Mouse (Mus musculus) midbrain, embryonic 11.5 days (tissue): ENCODE results near the gene Fcho1. TPM values are rescaled to one million over a fixed set of nuclear protein-coding genes. Genes with fewer than 3 reads are reported as not detected.

ENCODE experiments used
- ATAC-seq: fragments of 200-750 bp; cut with Nextera tagmentation; 2 replicates; pipeline ENCODE4 v1.8.0; 2017; ENCODE audit warnings: moderate TSS enrichment, moderate library complexity; ENCODE audit not compliant: low FRiP score
- DNase-seq: peaks from one replicate; pipeline ENCODE4 v3.0.0; 2015; ENCODE audit warnings: low spot score; ENCODE audit errors: missing footprints
- H3K27ac ChIP-seq: fragments of 300-500 bp; sonication (generic); 2 replicates; pipeline ENCODE4 v1.5.1; 2014; ENCODE audit warnings: low read depth, low read length
- H3K27me3 ChIP-seq: fragments of 300-500 bp; sonication (generic); 2 replicates; pipeline ENCODE4 v1.6.1; 2014; ENCODE audit warnings: mild to moderate bottlenecking, low read length, moderate library complexity, mixed read lengths; ENCODE audit not compliant: control insufficient read depth, insufficient read depth
- H3K36me3 ChIP-seq: fragments of 300-500 bp; sonication (generic); 2 replicates; pipeline ENCODE4 v1.6.1; 2014; ENCODE audit warnings: mild to moderate bottlenecking, low read length, moderate library complexity, mixed read lengths; ENCODE audit not compliant: control insufficient read depth, insufficient read depth
- H3K4me1 ChIP-seq: fragments of 300-500 bp; sonication (generic); 2 replicates; pipeline ENCODE4 v1.6.1; 2014; ENCODE audit warnings: low read length; ENCODE audit not compliant: control insufficient read depth, insufficient read depth
- H3K4me2 ChIP-seq: fragments of 300-500 bp; sonication (generic); 2 replicates; pipeline ENCODE4 v1.6.1; 2014; ENCODE audit warnings: mild to moderate bottlenecking, moderate library complexity
- H3K4me3 ChIP-seq: fragments of 300-500 bp; sonication (generic); 2 replicates; pipeline ENCODE4 v1.5.1; 2014; ENCODE audit warnings: low read depth, low read length
- H3K9ac ChIP-seq: fragments of 300-500 bp; sonication (generic); 2 replicates; pipeline ENCODE4 v1.6.1; 2014; ENCODE audit warnings: low read length
- H3K9me3 ChIP-seq: fragments of 300-500 bp; sonication (generic); 2 replicates; pipeline ENCODE4 v1.6.1; 2016; ENCODE audit warnings: low read length; ENCODE audit not compliant: control insufficient read depth
- WGBS: fragments of 180-500 bp; shearing (Covaris S2); extraction: QIAGEN DNeasy Blood & Tissue Kit; methylation state at CpG from one replicate; pipeline ENCODE4 v1.1.7; 2014; 5-methylcytosine and 5-hydroxymethylcytosine counted together
- polyA plus RNA-seq: library from polyadenylated mRNA; unstranded; fragments of >200 nt; fragmentation: Nextera tagmentation; extraction: Ambion mirVana; gene quantifications from 2 replicates; pipeline ENCODE4 v1.2.1, GENCODE M21; 2014

Fcho1 gene
- polyA plus RNA-seq, 1 experiment from 2014 or later = 15.3 TPM

- Histone ChIP-seq H3K27ac (no peak overlapping the region), H3K9ac (no peak overlapping the region), H3K27me3 (peaks cover 3% of the 10 kb centered on the region; the same call in 1 of the 2 replicates), H3K36me3 (no peaks in the 10 kb centered on the region), H3K4me1 (peaks cover 39% of the 10 kb centered on the region), H3K4me2 (no peak overlapping the region), H3K9me3 (no peaks in the 10 kb centered on the region), H3K4me3 (no peak overlapping the region)
- WGBS = 74% methylated on average over 14 of the region's 14 CpGs
- ATAC-seq (no peak), DNase-seq (no peak)
These were observed 2.4 kb downstream of the Fcho1 start for GRCm38 (mm10) chr8:71723047-71723551.

GRCm38 (mm10) chr8:71719928-71720457 is 5.5 kb downstream of the Fcho1 start:
- Histone ChIP-seq H3K9me3 (no peaks in the 10 kb centered on the region), H3K9ac (no peak overlapping the region), H3K36me3 (no peaks in the 10 kb centered on the region), H3K27me3 (no peaks in the 10 kb centered on the region), H3K4me2 (peak overlapping the region; percentile 15; the same call in 1 of the 2 replicates), H3K4me3 (no peak overlapping the region), H3K4me1 (peaks cover 36% of the 10 kb centered on the region), H3K27ac (peak overlapping the region; percentile 52; the same call in 1 of the 2 replicates)
- DNase-seq (peak; percentile 99), ATAC-seq (peak; percentile 85)
- 19% methylated on average over 7 of the region's 7 CpGs for WGBS

- ATAC-seq (no peak), DNase-seq (no peak)
- no peak overlapping the region for H3K4me2 ChIP-seq
- no peaks in the 10 kb centered on the region for H3K9me3 ChIP-seq
- H3K4me1 ChIP-seq = peaks cover 33% of the 10 kb centered on the region
- 63% methylated on average over 4 of the region's 4 CpGs for WGBS
- no peak overlapping the region for H3K9ac ChIP-seq
- no peaks in the 10 kb centered on the region for H3K36me3 ChIP-seq
- no peaks in the 10 kb centered on the region for H3K27me3 ChIP-seq
- H3K4me3 ChIP-seq = no peak overlapping the region
- H3K27ac ChIP-seq = no peak overlapping the region; the same call in 1 of the 2 replicates
These were observed 6.3 kb downstream of the Fcho1 start for GRCm38 (mm10) chr8:71719218-71719617.

DNA sequence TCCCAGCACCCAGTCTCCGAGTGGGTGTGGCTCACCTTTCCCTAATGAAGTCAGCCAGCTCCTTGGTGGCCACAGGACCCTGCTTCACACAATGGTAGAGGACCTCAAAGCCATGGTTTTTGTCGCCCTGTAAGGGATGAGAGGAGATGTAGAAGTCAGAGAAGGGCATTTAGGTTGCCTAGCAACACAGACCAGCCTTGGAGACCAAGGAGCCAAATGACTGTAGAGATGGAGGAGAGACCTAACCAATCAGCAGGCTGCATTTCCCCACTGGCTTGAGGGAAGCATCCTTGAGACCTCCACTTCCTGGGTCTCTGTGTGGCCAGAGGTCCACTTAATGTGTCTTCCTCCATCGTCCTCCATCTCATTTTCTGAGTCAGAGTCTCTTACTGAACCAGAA is 7.3 kb downstream of the Fcho1 start:
- H3K36me3 ChIP-seq = no peaks in the 10 kb centered on the region
- H3K4me3 ChIP-seq = no peak overlapping the region
- no peak overlapping the region for H3K9ac ChIP-seq
- WGBS = 29% methylated on average over 3 of the region's 3 CpGs
- H3K4me1 ChIP-seq = peaks cover 33% of the 10 kb centered on the region
- H3K27ac ChIP-seq = no peak overlapping the region
- H3K4me2 ChIP-seq = no peak overlapping the region
- DNase-seq (peak; percentile 72), ATAC-seq (no peak)
- no peaks in the 10 kb centered on the region for H3K27me3 ChIP-seq
- no peaks in the 10 kb centered on the region for H3K9me3 ChIP-seq

DNA sequence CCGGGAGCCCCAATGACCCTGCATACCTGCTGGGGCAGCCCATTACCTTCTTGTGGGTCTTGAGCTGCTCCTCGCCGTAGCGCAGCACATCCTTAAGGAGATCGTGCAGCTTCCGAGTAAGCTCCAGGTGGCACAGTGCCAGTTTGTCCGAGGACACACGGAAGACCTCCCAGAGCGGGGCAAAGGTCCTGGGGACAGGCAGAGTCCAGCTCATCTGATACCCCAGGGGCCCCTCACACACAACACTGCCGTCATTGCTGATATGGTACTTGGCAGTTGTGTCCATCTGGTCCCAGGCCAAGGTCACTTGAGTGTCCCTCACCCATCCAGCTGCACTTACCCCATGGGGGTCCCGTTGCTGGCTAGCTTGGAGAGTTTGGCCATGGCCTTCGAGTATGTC is 8.4 kb downstream of the Fcho1 start:
- Histone ChIP-seq H3K27me3 (no peaks in the 10 kb centered on the region), H3K4me3 (no peak overlapping the region), H3K27ac (no peak overlapping the region), H3K9me3 (no peaks in the 10 kb centered on the region), H3K4me2 (no peak overlapping the region), H3K36me3 (no peaks in the 10 kb centered on the region), H3K9ac (no peak overlapping the region), H3K4me1 (peaks cover 29% of the 10 kb centered on the region)
- DNase-seq (peak; percentile 45), ATAC-seq (no peak)
- WGBS = 92% methylated on average over 12 of the region's 12 CpGs

- no peaks in the 10 kb centered on the region for H3K9me3 ChIP-seq
- ATAC-seq (no peak), DNase-seq (peak; percentile 59)
- no peak overlapping the region for H3K27ac ChIP-seq
- no peak overlapping the region for H3K9ac ChIP-seq
- no peak overlapping the region for H3K4me2 ChIP-seq
- WGBS = 91% methylated on average over 13 of the region's 13 CpGs
- no peak overlapping the region for H3K4me3 ChIP-seq
- no peaks in the 10 kb centered on the region for H3K36me3 ChIP-seq
- H3K27me3 ChIP-seq = no peaks in the 10 kb centered on the region
- peaks cover 28% of the 10 kb centered on the region for H3K4me1 ChIP-seq
These were observed 8.9 kb downstream of the Fcho1 start for GRCm38 (mm10) chr8:71716561-71717053.

GRCm38 (mm10) chr8:71715531-71715930 is 10.0 kb downstream of the Fcho1 start:
- Histone ChIP-seq H3K4me1 (peaks cover 17% of the 10 kb centered on the region), H3K9me3 (no peaks in the 10 kb centered on the region), H3K9ac (no peak overlapping the region), H3K27me3 (no peaks in the 10 kb centered on the region), H3K4me2 (no peak overlapping the region), H3K4me3 (no peak overlapping the region), H3K36me3 (no peaks in the 10 kb centered on the region), H3K27ac (no peak overlapping the region)
- 61% methylated on average over 8 of the region's 8 CpGs for WGBS
- no peak for ATAC-seq
- no peak for DNase-seq

DNA sequence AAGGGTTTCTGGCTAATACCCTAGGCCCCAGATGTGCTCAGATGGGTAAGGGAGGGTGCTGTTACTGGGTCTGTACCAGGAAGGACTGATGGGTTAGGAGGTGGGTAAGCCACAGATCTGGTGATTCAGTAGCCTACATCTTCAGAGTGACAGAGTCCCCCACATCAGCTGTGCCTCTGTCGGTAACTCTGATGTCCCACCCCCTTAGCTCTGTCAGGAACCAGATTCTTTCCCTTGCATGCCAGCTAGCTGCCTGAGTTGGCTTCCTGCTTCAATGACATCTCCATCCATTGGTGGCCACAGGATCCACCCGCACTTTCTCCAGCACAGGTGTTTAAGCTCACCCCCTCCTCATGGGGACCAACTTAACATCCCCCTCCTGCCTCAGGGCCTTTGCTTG is 13.9 kb downstream of the Fcho1 start:
- Histone ChIP-seq H3K27me3 (peaks cover 11% of the 10 kb centered on the region), H3K4me2 (no peak overlapping the region), H3K9ac (no peak overlapping the region), H3K27ac (no peak overlapping the region), H3K4me1 (peaks cover 2% of the 10 kb centered on the region; the same call in 1 of the 2 replicates), H3K36me3 (no peaks in the 10 kb centered on the region), H3K9me3 (no peaks in the 10 kb centered on the region), H3K4me3 (no peak overlapping the region)
- WGBS = 76% methylated on average over 2 of the region's 2 CpGs
- ATAC-seq (no peak), DNase-seq (no peak)

- ATAC-seq (peak; percentile 85), DNase-seq (peak; percentile 99)
- 20% methylated on average over 25 of the region's 25 CpGs for WGBS
- H3K9ac ChIP-seq = no peak overlapping the region
- peaks cover 11% of the 10 kb centered on the region for H3K27me3 ChIP-seq
- peak overlapping the region; percentile 10; the same call in 1 of the 2 replicates for H3K4me2 ChIP-seq
- H3K4me1 ChIP-seq = peaks cover 2% of the 10 kb centered on the region; the same call in 1 of the 2 replicates
- no peak overlapping the region for H3K4me3 ChIP-seq
- H3K9me3 ChIP-seq = no peaks in the 10 kb centered on the region
- H3K36me3 ChIP-seq = no peaks in the 10 kb centered on the region
- no peak overlapping the region for H3K27ac ChIP-seq
These were observed 15.6 kb downstream of the Fcho1 start for GRCm38 (mm10) chr8:71709800-71710446.
